Mouse (Mus musculus) heart, embryonic 11.5 days (tissue): Measurements from ENCODE around the gene 1810013L24Rik. TPM values are rescaled to one million over a fixed set of nuclear protein-coding genes. Genes with fewer than 3 reads are reported as not detected.

Experiments used
- ATAC-seq: fragments of 200-750 bp; cut with Nextera tagmentation; replicated peaks from 2 replicates; pipeline ENCODE4 v1.8.0; 2017; ENCODE audit warnings: moderate library complexity; ENCODE audit not compliant: insufficient number of reproducible peaks, low FRiP score, low TSS enrichment
- H3K27ac ChIP-seq: fragments of 300-500 bp; sonication (generic); 2 replicates; pipeline ENCODE4 v1.5.1; 2014; ENCODE audit warnings: mild to moderate bottlenecking, low read depth, low read length
- H3K27me3 ChIP-seq: fragments of 300-500 bp; sonication (generic); 2 replicates; pipeline ENCODE4 v1.6.1; 2014; ENCODE audit warnings: mild to moderate bottlenecking, low read length, mixed read lengths; ENCODE audit not compliant: control insufficient read depth, insufficient read depth
- H3K36me3 ChIP-seq: fragments of 300-500 bp; sonication (generic); 2 replicates; pipeline ENCODE4 v1.6.1; 2014; ENCODE audit warnings: mild to moderate bottlenecking, low read length, moderate library complexity, mixed read lengths; ENCODE audit not compliant: control insufficient read depth, insufficient read depth
- H3K4me1 ChIP-seq: fragments of 300-500 bp; sonication (generic); 2 replicates; pipeline ENCODE4 v1.6.1; 2014; ENCODE audit warnings: low read length; ENCODE audit not compliant: control insufficient read depth, insufficient read depth
- H3K4me2 ChIP-seq: fragments of 300-500 bp; sonication (generic); 2 replicates; pipeline ENCODE4 v1.6.1; 2014; ENCODE audit warnings: mild to moderate bottlenecking, moderate library complexity
- H3K4me3 ChIP-seq: fragments of 300-500 bp; sonication (generic); 2 replicates; pipeline ENCODE4 v1.5.1; 2014; ENCODE audit warnings: low read depth, low read length
- H3K9ac ChIP-seq: fragments of 300-500 bp; sonication (generic); 2 replicates; pipeline ENCODE4 v1.6.1; 2014; ENCODE audit warnings: mild to moderate bottlenecking, low read depth, low read length, moderate library complexity
- H3K9me3 ChIP-seq: fragments of 300-500 bp; sonication (generic); replicated peaks from 2 replicates; pipeline ENCODE4 v1.6.1; 2016; ENCODE audit warnings: low read length; ENCODE audit not compliant: control insufficient read depth
- WGBS: fragments of 180-500 bp; shearing (Covaris S2); extraction: QIAGEN DNeasy Blood & Tissue Kit; methylation state at CpG from one replicate; pipeline ENCODE4 v1.1.7; 2014; ENCODE audit not compliant: insufficient replicate concordance; 5-methylcytosine and 5-hydroxymethylcytosine counted together
- polyA plus RNA-seq: library from polyadenylated mRNA; unstranded; fragments of >200 nt; fragmentation: Nextera tagmentation; extraction: Ambion mirVana; gene quantifications from 2 replicates; pipeline ENCODE4 v1.2.1, GENCODE M21; 2014

The 1810013L24Rik gene
- polyA plus RNA-seq, 1 experiment from 2014 or later = 13.4 TPM

- ATAC-seq = peak; percentile 59
- WGBS = 10% methylated on average over 33 of the region's 33 CpGs
- Histone ChIP-seq H3K9ac (peak overlapping the region; percentile 77), H3K4me2 (peak overlapping the region; percentile 97), H3K36me3 (0 out of 2 replicates have a peak, but pooled peaks cover 2% of the 10 kb centered on the region), H3K4me1 (peaks cover 18% of the 10 kb centered on the region; the same call in 1 of the 2 replicates), H3K27ac (peak overlapping the region; percentile 88), H3K27me3 (no peaks in the 10 kb centered on the region), H3K9me3 (no peaks in the 10 kb centered on the region), H3K4me3 (peak overlapping the region; percentile 100)
These were observed 1.0 kb upstream of the 1810013L24Rik start for GRCm38 (mm10) chr16:8828636-8829563.

GRCm38 (mm10) chr16:8830431-8831211 is 721 bp downstream of the 1810013L24Rik start:
- H3K27ac ChIP-seq = peak overlapping the region; percentile 98
- peaks cover 18% of the 10 kb centered on the region; the same call in 1 of the 2 replicates for H3K4me1 ChIP-seq
- no peaks in the 10 kb centered on the region for H3K27me3 ChIP-seq
- peak; percentile 23; the same call in 1 of the 2 replicates for ATAC-seq
- 0 out of 2 replicates have a peak, but pooled peaks cover 2% of the 10 kb centered on the region for H3K36me3 ChIP-seq
- peak overlapping the region; percentile 100 for H3K9ac ChIP-seq
- under 1% methylated on average over 73 of the region's 74 CpGs for WGBS
- H3K4me3 ChIP-seq = peak overlapping the region; percentile 100
- peak overlapping the region; percentile 97 for H3K4me2 ChIP-seq
- no peaks in the 10 kb centered on the region for H3K9me3 ChIP-seq

GRCm38 (mm10) chr16:8831241-8831640 is 1.3 kb downstream of the 1810013L24Rik start:
- H3K27me3 ChIP-seq = no peaks in the 10 kb centered on the region
- 6% methylated on average over 12 of the region's 12 CpGs for WGBS
- H3K9me3 ChIP-seq = no peaks in the 10 kb centered on the region
- peak overlapping the region; percentile 98 for H3K27ac ChIP-seq
- 0 out of 2 replicates have a peak, but pooled peaks cover 2% of the 10 kb centered on the region for H3K36me3 ChIP-seq
- no peak for ATAC-seq
- peak overlapping the region; percentile 97 for H3K4me2 ChIP-seq
- peak overlapping the region; percentile 100 for H3K9ac ChIP-seq
- H3K4me1 ChIP-seq = peaks cover 18% of the 10 kb centered on the region; the same call in 1 of the 2 replicates
- peak overlapping the region; percentile 100 for H3K4me3 ChIP-seq

GRCm38 (mm10) chr16:8836876-8837275 is 7.0 kb downstream of the 1810013L24Rik start:
- Histone ChIP-seq H3K27ac (no peak overlapping the region), H3K9me3 (no peaks in the 10 kb centered on the region), H3K4me2 (no peak overlapping the region), H3K27me3 (no peaks in the 10 kb centered on the region), H3K4me3 (no peak overlapping the region), H3K9ac (no peak overlapping the region), H3K4me1 (peaks cover 13% of the 10 kb centered on the region; the same call in 1 of the 2 replicates), H3K36me3 (peaks cover 11% of the 10 kb centered on the region)
- ATAC-seq = no peak
- WGBS = 90% methylated on average over 1 of the region's 1 CpGs

GRCm38 (mm10) chr16:8837595-8837994 is 7.7 kb downstream of the 1810013L24Rik start:
- no peak for ATAC-seq
- Histone ChIP-seq H3K9ac (no peak overlapping the region), H3K4me3 (no peak overlapping the region), H3K27me3 (no peaks in the 10 kb centered on the region), H3K9me3 (no peaks in the 10 kb centered on the region), H3K36me3 (peaks cover 11% of the 10 kb centered on the region), H3K4me2 (no peak overlapping the region), H3K27ac (no peak overlapping the region), H3K4me1 (0 out of 2 replicates have a peak, but pooled peaks cover 8% of the 10 kb centered on the region)
- WGBS = 97% methylated on average over 1 of the region's 1 CpGs

- Histone ChIP-seq H3K9ac (no peak overlapping the region), H3K4me2 (no peak overlapping the region), H3K27ac (no peak overlapping the region), H3K27me3 (no peaks in the 10 kb centered on the region), H3K36me3 (peaks cover 22% of the 10 kb centered on the region), H3K4me3 (no peak overlapping the region), H3K4me1 (no peaks in the 10 kb centered on the region), H3K9me3 (no peaks in the 10 kb centered on the region)
- no peak for ATAC-seq
These were observed 9.0 kb downstream of the 1810013L24Rik start for GRCm38 (mm10) chr16:8838921-8839320.

- WGBS = 94% methylated on average over 3 of the region's 3 CpGs
- Histone ChIP-seq H3K27me3 (no peaks in the 10 kb centered on the region), H3K9ac (no peak overlapping the region), H3K4me2 (no peak overlapping the region), H3K9me3 (no peaks in the 10 kb centered on the region), H3K36me3 (peaks cover 22% of the 10 kb centered on the region), H3K4me3 (no peak overlapping the region), H3K4me1 (no peaks in the 10 kb centered on the region), H3K27ac (no peak overlapping the region)
- no peak for ATAC-seq
These were observed 10.7 kb downstream of the 1810013L24Rik start for GRCm38 (mm10) chr16:8840557-8840956.

GRCm38 (mm10) chr16:8842962-8843361 is 13.1 kb downstream of the 1810013L24Rik start:
- no peak for ATAC-seq
- peaks cover 17% of the 10 kb centered on the region for H3K36me3 ChIP-seq
- no peak overlapping the region for H3K4me3 ChIP-seq
- 91% methylated on average over 10 of the region's 10 CpGs for WGBS
- no peaks in the 10 kb centered on the region for H3K27me3 ChIP-seq
- no peak overlapping the region for H3K9ac ChIP-seq
- H3K4me2 ChIP-seq = no peak overlapping the region
- H3K9me3 ChIP-seq = no peaks in the 10 kb centered on the region
- H3K4me1 ChIP-seq = no peaks in the 10 kb centered on the region
- H3K27ac ChIP-seq = no peak overlapping the region
